ENCODE assay signal across 12 mouse cellular contexts in genomic region chr1:190161288-190161687, GRCm38 (mm10). TPM values are rescaled to one million over a fixed set of nuclear protein-coding genes. Genes with fewer than 3 reads are reported as not detected.
DNase-seq lines count a peak whose midpoint lies in the region; ATAC-seq and TF ChIP-seq lines count a peak whose summit lies in the region.
"Had no signal": no experiment of that assay in that cellular context is flagged by ENCODE, and none has a peak within 500 bp of the region (broad histone marks: within the 10 kb centered on the region; RNA-seq: fewer than 3 reads in every experiment).

No protein-coding gene starts in this region.

- peak; percentile 38 for DNase-seq in heart, postnatal 4 days
- DNase-seq in heart, adult 9 months (ENCODE audit: low spot score in 2 of 2) = no peak
- peak; percentile 51 for DNase-seq in lung, postnatal 0 days (ENCODE audit: low spot score)
- no peak for DNase-seq in lung, adult 2 months
- no peak for DNase-seq in ovary, postnatal 36 days (ENCODE audit: low spot score)
- DNase-seq: thymus, postnatal 4 days had no signal

- TF ChIP-seq CTCF in lung, postnatal 0 days (IDR thresholded peaks at IDR 0.05) = no peak
- TF ChIP-seq CTCF in lung, adult 2 months (IDR thresholded peaks at IDR 0.05; ENCODE audit: insufficient read depth, low read length) = no peak

- TF ChIP-seq POLR2A in lung, adult 2 months (IDR thresholded peaks at IDR 0.05; ENCODE audit: borderline replicate concordance, extremely low read depth, low read depth, low read length) = no peak

- H3K36me3 ChIP-seq in lung, postnatal 0 days (ENCODE audit: insufficient read depth, low read length) = no peaks in the 10 kb centered on the region
- no peaks in the 10 kb centered on the region for H3K36me3 ChIP-seq in intestine, embryonic 15.5 days

- ATAC-seq in lung, postnatal 0 days = peak; percentile 48; the same call in 1 of the 2 replicates
- ATAC-seq in intestine, embryonic 15.5 days = no peak
- ATAC-seq in megakaryocyte-erythroid progenitor cell, adult 5-6 weeks (replicated peaks; ENCODE audit: low FRiP score, low TSS enrichment, poor library complexity, severe bottlenecking) = 0 out of 2 replicates have a peak, but pooled peaks have one; percentile 22
- ATAC-seq: liver, embryonic 12.5 days had no signal

- TF ChIP-seq EP300 in lung, postnatal 0 days (IDR thresholded peaks at IDR 0.05) = no peak

- H3K27me3 ChIP-seq in lung, postnatal 0 days (replicated peaks; ENCODE audit: insufficient read depth, low read length) = peaks cover 6% of the 10 kb centered on the region
- 0 out of 2 replicates have a peak, but pooled peaks cover 3% of the 10 kb centered on the region for H3K27me3 ChIP-seq in intestine, embryonic 15.5 days (replicated peaks)

- peak overlapping the region; percentile 43; the same call in 1 of the 2 replicates for H3K27ac ChIP-seq in lung, postnatal 0 days (ENCODE audit: low read length)
- no peak overlapping the region for H3K27ac ChIP-seq in intestine, embryonic 15.5 days
- H3K27ac ChIP-seq: heart, adult 2 months; kidney, postnatal 0 days; liver, embryonic 12.5 days had no signal

- WGBS in lung, postnatal 0 days = 48% methylated on average over 18 of the region's 18 CpGs
- 70% methylated on average over 18 of the region's 18 CpGs for WGBS in lung, adult 2 months
- WGBS in intestine, embryonic 15.5 days = 64% methylated on average over 18 of the region's 18 CpGs

- 0 out of 2 replicates have a peak overlapping the region, but pooled peaks have one; percentile 6 for H3K4me3 ChIP-seq in lung, postnatal 0 days (ENCODE audit: low read depth, low read length)
- H3K4me3 ChIP-seq in lung, adult 2 months (replicated peaks; ENCODE audit: extremely low read depth, low read depth, low read length) = no peak overlapping the region
- no peak overlapping the region for H3K4me3 ChIP-seq in intestine, embryonic 15.5 days (replicated peaks)
- H3K4me3 ChIP-seq: heart, adult 2 months; liver, embryonic 12.5 days; megakaryocyte, embryonic 14.5 days had no signal

- no peaks in the 10 kb centered on the region for H3K4me1 ChIP-seq in lung, postnatal 0 days (ENCODE audit: insufficient read depth, low read depth, low read length)
- no peaks in the 10 kb centered on the region for H3K4me1 ChIP-seq in lung, adult 2 months (ENCODE audit: control insufficient read depth, insufficient read depth, low read length)
- H3K4me1 ChIP-seq in intestine, embryonic 15.5 days (replicated peaks) = no peaks in the 10 kb centered on the region
- H3K4me1 ChIP-seq: liver, embryonic 12.5 days; megakaryocyte, embryonic 14.5 days had no signal

- peak overlapping the region; percentile 34 for H3K4me2 ChIP-seq in lung, postnatal 0 days (replicated peaks; ENCODE audit: low read depth, low read length)
- peak overlapping the region; percentile 36 for H3K4me2 ChIP-seq in intestine, embryonic 15.5 days (replicated peaks)
- H3K4me2 ChIP-seq: liver, embryonic 12.5 days had no signal

- no peaks in the 10 kb centered on the region for H3K9me3 ChIP-seq in lung, postnatal 0 days (ENCODE audit: low read length)
- no peaks in the 10 kb centered on the region for H3K9me3 ChIP-seq in intestine, embryonic 15.5 days
- H3K9me3 ChIP-seq: liver, embryonic 12.5 days; megakaryocyte, embryonic 14.5 days had no signal

- H3K9ac ChIP-seq in lung, postnatal 0 days (replicated peaks; ENCODE audit: low read depth) = no peak overlapping the region
- H3K9ac ChIP-seq in intestine, embryonic 15.5 days = no peak overlapping the region
- H3K9ac ChIP-seq: liver, embryonic 12.5 days had no signal

RNA-seq across cellular contexts. Expression of gene Prox1, which starts 9.2 kb away (rescaled TPM):
- 10 to 100 TPM; 57.6 to 58.0 TPM for total RNA-seq in heart, postnatal 4 days (2021)
- polyA plus RNA-seq in lung, postnatal 0 days (2015; fragmentation: Nextera tagmentation; extraction: Ambion mirVana) = 1.1 and 1.5 TPM in 2 replicates
- polyA plus RNA-seq in lung, adult 2 months (2012; rRNA removed) = 0.78 and 1.2 TPM in 2 replicates
- 2.6 and 2.8 TPM in 2 replicates for polyA plus RNA-seq in intestine, embryonic 15.5 days (2015; fragmentation: Nextera tagmentation; extraction: Ambion mirVana)
- not detected in 2 replicates for total RNA-seq in megakaryocyte-erythroid progenitor cell, adult 5-6 weeks (2014; fragmentation: Nextera tagmentation)
- 0.30 TPM in 1 of 2 replicates, not detected in the other for total RNA-seq in megakaryocyte-erythroid progenitor cell, adult 5-6 weeks (2017)

Comparison
In these comparisons a context has a peak if more than half of its experiments do, and no peak if none do; other contexts are left out.
1. DNase-seq: peak in heart, postnatal 4 days (single experiment) and lung, postnatal 0 days (single experiment); none in heart, adult 9 months (0 of 2), lung, adult 2 months (single experiment) and ovary, postnatal 36 days (single experiment).